Mouse (Mus musculus): ENCODE results near the gene Eif2s2. TPM values are rescaled to one million over a fixed set of nuclear protein-coding genes. Genes with fewer than 3 reads are reported as not detected.
"Not testable (repeated sequence)": the region's sequence is repeated elsewhere in the genome, so short reads cannot be mapped to it uniquely, and the experiment has no call there.

The Eif2s2 gene
- polyA plus RNA-seq, 1 experiment = 36.2 TPM

DNA sequence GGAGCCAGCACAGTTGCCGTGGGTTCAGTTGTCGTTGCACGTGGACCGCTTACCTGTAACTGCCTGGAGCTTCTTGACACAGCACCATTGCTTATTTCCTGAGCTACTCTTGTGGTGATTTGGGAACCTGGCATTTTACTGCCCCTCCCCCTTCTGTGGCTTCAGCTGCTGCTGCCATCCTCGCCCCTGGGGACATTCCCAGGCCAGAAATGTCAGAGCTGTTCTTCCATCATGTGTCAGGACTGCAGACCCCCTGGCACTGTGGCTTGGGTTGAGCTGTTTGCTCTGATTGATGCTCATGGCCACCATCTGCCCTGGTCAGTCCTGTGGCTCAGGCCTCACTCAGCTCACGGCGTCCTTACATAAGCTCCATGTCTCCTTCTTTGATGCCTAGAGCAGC, 28.2 kb upstream of the Eif2s2 start:
- H3K27ac ChIP-seq (ENCODE audit: insufficient read depth, low read length) = no peak overlapping the region
- TF ChIP-seq CTCF (IDR thresholded peaks at IDR 0.05; ENCODE audit: extremely low read depth, insufficient read depth, low read length) (no peak), POLR2A (IDR thresholded peaks at IDR 0.05; ENCODE audit: extremely low read depth, insufficient read depth, low read length) (no peak)
- no peaks in the 10 kb centered on the region for H3K4me1 ChIP-seq (ENCODE audit: control insufficient read depth, insufficient read depth, low read length)
- H3K4me3 ChIP-seq (ENCODE audit: insufficient read depth, low read length) = no peak overlapping the region

DNA sequence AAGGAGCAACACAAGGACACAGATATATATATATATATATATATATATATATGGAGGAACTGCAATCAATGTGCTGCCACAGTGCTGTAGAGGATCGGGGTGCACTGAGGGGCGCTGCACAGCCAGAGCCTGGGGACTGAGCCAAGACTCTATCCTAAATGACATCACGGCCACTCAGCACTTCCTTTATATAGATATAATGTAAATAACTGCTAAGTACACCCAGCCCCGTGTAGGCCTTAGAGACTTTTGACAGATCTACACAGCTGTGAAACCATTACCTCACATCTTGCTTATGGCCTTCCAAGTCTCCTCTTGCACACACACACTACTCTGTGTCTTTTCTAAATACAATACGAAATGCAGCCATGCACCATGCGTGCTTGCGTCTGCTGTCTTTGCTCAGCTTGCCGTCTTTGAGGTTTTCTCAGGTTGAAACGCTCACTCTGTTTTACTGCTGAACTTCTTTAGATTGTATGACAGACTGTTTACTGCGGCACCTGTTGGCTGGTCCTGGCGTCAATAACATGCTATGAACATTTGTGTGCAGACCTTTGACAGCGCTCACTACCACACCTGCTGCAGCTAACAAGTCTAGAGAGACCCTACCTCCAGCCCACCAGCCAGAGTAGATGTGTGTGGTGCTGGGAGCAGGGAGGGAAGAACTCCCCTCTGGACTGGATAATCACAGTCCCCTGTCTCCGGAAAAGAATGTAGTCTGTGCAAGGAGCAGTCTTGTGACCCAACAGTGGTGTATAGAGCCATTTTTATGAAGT, 25.3 kb upstream of the Eif2s2 start:
- no peak overlapping the region for H3K4me3 ChIP-seq (ENCODE audit: insufficient read depth, low read length)
- no peaks in the 10 kb centered on the region for H3K4me1 ChIP-seq (ENCODE audit: control insufficient read depth, insufficient read depth, low read length)
- no peak for TF ChIP-seq CTCF (IDR thresholded peaks at IDR 0.05; ENCODE audit: extremely low read depth, insufficient read depth, low read length)
- no peak for TF ChIP-seq POLR2A (IDR thresholded peaks at IDR 0.05; ENCODE audit: extremely low read depth, insufficient read depth, low read length)
- no peak overlapping the region for H3K27ac ChIP-seq (ENCODE audit: insufficient read depth, low read length)

DNA sequence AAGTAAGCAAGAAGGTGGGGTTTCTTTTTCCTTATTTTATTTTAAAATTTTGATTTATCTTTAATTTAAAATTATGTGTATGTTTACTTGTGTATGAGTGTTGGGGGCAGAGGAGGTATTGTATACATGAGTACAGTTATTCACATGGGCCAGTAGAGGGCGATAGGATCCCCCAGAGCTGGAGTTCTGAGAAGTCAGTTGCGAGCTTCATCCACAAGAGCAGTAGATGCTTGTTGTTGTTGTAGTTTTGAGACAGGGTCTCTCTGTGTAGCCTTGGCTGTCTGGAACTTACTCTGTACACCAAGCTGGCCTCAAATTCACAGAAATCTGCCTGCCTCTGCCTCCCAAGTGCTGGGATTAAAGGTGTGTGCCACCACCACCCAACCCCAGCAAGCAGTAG, 23.8 kb upstream of the Eif2s2 start:
- Histone ChIP-seq H3K27ac (ENCODE audit: insufficient read depth, low read length) (no peak overlapping the region), H3K4me3 (ENCODE audit: insufficient read depth, low read length) (no peak overlapping the region), H3K4me1 (ENCODE audit: control insufficient read depth, insufficient read depth, low read length) (no peaks in the 10 kb centered on the region)
- peak; percentile 45 for TF ChIP-seq CTCF (IDR thresholded peaks at IDR 0.05; ENCODE audit: extremely low read depth, insufficient read depth, low read length)
- no peak for TF ChIP-seq POLR2A (IDR thresholded peaks at IDR 0.05; ENCODE audit: extremely low read depth, insufficient read depth, low read length)

DNA sequence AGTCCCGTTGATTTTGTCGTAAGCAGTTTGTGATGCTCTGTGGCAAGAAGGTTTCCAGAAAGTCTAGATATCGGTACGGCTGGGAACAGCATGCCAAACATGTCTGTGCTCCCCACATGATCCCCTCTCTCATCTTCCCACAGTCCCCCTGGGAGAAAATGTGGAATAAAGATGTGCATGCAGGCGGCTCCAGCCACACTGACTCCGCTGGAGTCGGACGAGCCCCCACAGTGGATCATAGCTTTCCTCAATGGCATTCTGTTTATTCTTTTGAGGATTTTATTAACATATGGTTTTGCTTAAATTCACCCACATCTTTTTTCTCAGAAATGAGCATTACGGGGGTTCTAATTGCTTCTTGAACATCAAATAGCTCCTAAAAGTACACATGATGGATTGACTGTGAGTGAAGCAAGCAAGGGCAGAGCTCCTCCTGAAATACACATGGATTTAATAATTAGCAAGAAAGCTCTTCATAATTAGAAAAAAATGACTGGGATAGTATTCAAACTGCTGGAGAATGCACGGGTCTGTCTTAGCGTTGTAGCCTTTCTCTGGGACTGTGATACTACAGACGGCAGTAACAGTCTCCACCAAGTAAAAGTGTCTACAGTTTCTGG, 23.3 kb upstream of the Eif2s2 start:
- no peak for TF ChIP-seq CTCF (IDR thresholded peaks at IDR 0.05; ENCODE audit: extremely low read depth, insufficient read depth, low read length)
- no peak for TF ChIP-seq POLR2A (IDR thresholded peaks at IDR 0.05; ENCODE audit: extremely low read depth, insufficient read depth, low read length)
- H3K4me3 ChIP-seq (ENCODE audit: insufficient read depth, low read length) = no peak overlapping the region
- H3K27ac ChIP-seq (ENCODE audit: insufficient read depth, low read length) = no peak overlapping the region
- no peaks in the 10 kb centered on the region for H3K4me1 ChIP-seq (ENCODE audit: control insufficient read depth, insufficient read depth, low read length)

DNA sequence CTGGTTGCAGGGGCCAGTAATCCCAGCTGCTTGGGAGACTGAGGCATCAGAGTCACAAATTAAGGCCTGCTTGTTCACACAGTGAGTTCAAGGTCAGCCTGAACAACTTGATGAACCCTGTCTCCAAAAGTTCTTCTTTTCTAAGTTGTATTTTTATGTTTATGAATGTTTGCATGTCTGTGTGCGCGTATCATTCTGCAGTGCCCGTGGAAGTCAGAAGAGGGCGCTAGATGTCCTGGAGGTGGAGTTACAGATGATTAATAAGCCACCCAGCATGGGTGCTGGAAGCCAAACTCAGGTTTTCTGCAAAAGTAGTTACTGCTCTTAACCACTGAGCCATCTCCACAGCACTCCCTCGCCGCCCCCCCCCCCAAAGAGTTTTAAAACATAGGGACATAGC, 17.1 kb upstream of the Eif2s2 start:
- TF ChIP-seq POLR2A (IDR thresholded peaks at IDR 0.05; ENCODE audit: extremely low read depth, insufficient read depth, low read length) (no peak), CTCF (IDR thresholded peaks at IDR 0.05; ENCODE audit: extremely low read depth, insufficient read depth, low read length) (no peak)
- Histone ChIP-seq H3K4me1 (ENCODE audit: control insufficient read depth, insufficient read depth, low read length) (no peaks in the 10 kb centered on the region), H3K27ac (ENCODE audit: insufficient read depth, low read length) (no peak overlapping the region), H3K4me3 (ENCODE audit: insufficient read depth, low read length) (no peak overlapping the region)

DNA sequence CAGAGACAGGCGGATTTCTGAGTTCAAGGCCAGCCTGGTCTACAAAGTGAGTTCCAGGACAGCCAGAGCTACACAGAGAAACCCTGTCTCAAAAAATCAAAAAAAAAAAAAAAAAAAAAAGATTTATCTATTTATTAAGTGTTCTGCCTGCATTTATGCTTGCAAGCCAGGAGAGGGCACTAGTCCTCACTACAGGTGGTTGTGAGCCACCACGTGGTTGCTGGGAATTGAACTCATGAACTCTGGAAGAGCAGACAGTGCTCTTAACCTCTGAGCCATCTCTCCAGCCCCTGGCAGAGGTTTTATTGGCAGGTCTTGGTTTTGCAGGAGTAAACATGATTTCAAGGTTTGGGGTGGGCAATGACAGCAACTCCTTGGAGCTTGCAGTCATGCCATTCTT, 15.5 kb upstream of the Eif2s2 start:
- H3K4me1 ChIP-seq (ENCODE audit: control insufficient read depth, insufficient read depth, low read length); H3K4me3 ChIP-seq (ENCODE audit: insufficient read depth, low read length); H3K27ac ChIP-seq (ENCODE audit: insufficient read depth, low read length): not testable (repeated sequence)
- TF ChIP-seq CTCF (IDR thresholded peaks at IDR 0.05; ENCODE audit: extremely low read depth, insufficient read depth, low read length) = 0 out of 2 replicates have a peak, but pooled peaks have one; percentile 8

DNA sequence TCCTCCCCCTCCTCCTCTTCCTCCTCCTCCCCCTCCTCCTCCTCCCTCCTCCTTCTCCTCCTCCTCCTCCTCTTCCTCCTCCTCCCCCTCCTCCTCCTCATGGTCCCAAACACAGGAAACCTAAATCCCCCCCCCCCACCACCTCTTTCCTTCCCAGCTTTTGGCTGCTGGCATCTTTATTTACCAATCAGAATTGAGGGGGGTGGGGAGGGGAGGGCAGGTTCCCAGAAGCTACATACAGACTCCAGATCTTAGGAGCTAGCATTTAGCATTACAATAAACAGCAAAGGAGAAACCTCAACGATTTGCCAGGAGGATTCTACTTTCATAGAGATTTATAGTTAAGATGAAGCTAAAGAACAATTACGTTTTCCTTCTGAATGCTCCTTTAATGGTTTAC, 13.1 kb upstream of the Eif2s2 start:
- no peak for TF ChIP-seq CTCF (IDR thresholded peaks at IDR 0.05; ENCODE audit: extremely low read depth, insufficient read depth, low read length)
- TF ChIP-seq POLR2A (IDR thresholded peaks at IDR 0.05; ENCODE audit: extremely low read depth, insufficient read depth, low read length) = no peak
- H3K27ac ChIP-seq (ENCODE audit: insufficient read depth, low read length) = no peak overlapping the region
- no peak overlapping the region for H3K4me3 ChIP-seq (ENCODE audit: insufficient read depth, low read length)
- no peaks in the 10 kb centered on the region for H3K4me1 ChIP-seq (ENCODE audit: control insufficient read depth, insufficient read depth, low read length)

DNA sequence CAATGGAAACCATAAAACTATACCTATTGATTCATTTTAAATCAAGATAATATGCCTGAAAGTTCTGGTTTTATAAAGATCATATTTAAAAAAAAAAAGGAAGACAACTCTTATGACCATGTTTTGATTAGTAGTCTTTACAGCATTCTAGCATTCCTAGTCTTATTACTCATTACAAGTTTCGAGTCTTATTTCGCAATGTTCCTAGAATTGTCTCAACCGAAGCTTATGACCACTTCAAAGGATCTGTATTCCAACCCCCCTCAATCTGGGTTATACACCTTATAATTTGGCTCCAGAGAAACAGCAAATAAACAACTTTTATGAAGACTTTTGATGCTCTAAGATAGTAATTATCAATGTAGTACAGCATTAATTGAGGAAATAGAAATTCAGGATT, 9.4 kb upstream of the Eif2s2 start:
- no peak for TF ChIP-seq CTCF (IDR thresholded peaks at IDR 0.05; ENCODE audit: extremely low read depth, insufficient read depth, low read length)
- no peak for TF ChIP-seq POLR2A (IDR thresholded peaks at IDR 0.05; ENCODE audit: extremely low read depth, insufficient read depth, low read length)
- H3K4me3 ChIP-seq (ENCODE audit: insufficient read depth, low read length) = no peak overlapping the region
- H3K4me1 ChIP-seq (ENCODE audit: control insufficient read depth, insufficient read depth, low read length) = no peaks in the 10 kb centered on the region
- H3K27ac ChIP-seq (ENCODE audit: insufficient read depth, low read length) = no peak overlapping the region

DNA sequence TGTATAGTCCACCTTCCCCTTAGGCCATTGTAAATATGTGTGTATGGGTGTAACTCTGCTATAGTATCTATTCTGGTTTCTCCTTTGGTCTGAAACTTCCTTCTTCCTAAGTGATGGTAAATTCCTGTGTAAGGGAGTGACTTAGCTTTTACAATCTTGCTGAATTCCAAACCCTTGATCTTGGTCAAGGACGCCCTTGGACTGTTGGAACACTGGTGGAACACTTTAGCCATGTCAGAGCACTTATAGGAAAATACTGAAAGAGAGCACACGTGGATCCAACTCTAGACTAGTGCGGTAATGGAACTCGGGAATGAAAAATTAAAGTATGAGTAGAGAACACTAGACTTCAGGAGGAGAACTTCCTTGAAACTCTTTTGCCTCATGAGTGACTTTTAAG, 6.7 kb upstream of the Eif2s2 start:
- H3K4me3 ChIP-seq (ENCODE audit: insufficient read depth, low read length); H3K27ac ChIP-seq (ENCODE audit: insufficient read depth, low read length); H3K4me1 ChIP-seq (ENCODE audit: control insufficient read depth, insufficient read depth, low read length): not testable (repeated sequence)

DNA sequence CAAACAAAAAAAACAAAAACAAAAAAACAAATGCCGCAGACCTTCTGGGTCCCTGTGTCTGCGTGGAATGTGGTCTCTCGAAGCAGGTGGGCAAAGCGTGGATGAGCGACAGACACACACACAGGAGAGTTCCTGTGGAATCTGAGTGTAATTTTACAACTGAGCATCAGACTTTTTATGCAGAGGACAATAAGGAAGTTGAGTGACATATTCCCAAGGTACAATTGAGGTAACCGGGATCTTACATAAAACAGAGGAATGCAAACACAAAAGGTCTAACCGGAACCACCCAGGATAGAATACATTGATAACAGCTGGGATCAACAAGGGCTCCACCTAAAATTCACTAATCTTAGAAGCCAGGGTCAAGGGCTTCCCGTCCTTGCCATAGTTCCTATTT, 6.3 kb upstream of the Eif2s2 start:
- H3K4me3 ChIP-seq (ENCODE audit: insufficient read depth, low read length); H3K27ac ChIP-seq (ENCODE audit: insufficient read depth, low read length); H3K4me1 ChIP-seq (ENCODE audit: control insufficient read depth, insufficient read depth, low read length): not testable (repeated sequence)
